Comparison of ENCODE assay signal across 9 mouse cellular contexts in the genomic region with DNA sequence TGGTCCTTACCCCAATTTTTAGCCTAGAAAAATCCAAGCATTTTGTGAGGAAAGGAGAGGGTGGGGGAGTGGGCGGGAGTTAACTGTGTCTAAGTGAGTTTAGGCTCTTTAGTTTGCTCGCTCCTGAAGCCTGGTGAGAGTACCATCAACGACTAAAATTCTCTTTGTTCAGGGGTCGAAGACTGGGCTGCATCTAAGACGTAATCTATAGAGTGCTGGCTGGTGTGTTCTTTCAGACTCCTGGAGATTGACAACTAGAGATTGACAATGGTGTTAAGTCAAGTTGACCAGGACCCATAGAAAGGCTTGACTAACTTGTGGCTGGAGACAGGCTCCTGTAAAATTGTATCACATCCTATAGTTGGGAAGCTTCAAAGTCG. TPM values are rescaled to one million over a fixed set of nuclear protein-coding genes. Genes with fewer than 3 reads are reported as not detected.
DNase-seq lines count a peak whose midpoint lies in the region; ATAC-seq and TF ChIP-seq lines count a peak whose summit lies in the region.
"Had no signal": no experiment of that assay in that cellular context is flagged by ENCODE, and none has a peak within 500 bp of the region (broad histone marks: within the 10 kb centered on the region; RNA-seq: fewer than 3 reads in every experiment).

No protein-coding gene starts in this region.

- H3K27me3 ChIP-seq in heart, embryonic 10.5 days (ENCODE audit: insufficient read depth, poor library complexity, severe bottlenecking), result no peaks in the 10 kb centered on the region
- H3K27me3 ChIP-seq in ES-Bruce4 (ENCODE audit: control insufficient read depth, insufficient read depth, low read length, poor library complexity, severe bottlenecking), result no peaks in the 10 kb centered on the region
- no peaks in the 10 kb centered on the region for H3K27me3 ChIP-seq in forebrain, postnatal 0 days (ENCODE audit: insufficient read depth, low read length)
- no peaks in the 10 kb centered on the region; the same call in 1 of the 2 replicates for H3K27me3 ChIP-seq in liver, embryonic 16.5 days (ENCODE audit: control insufficient read depth, insufficient read depth, low read depth, low read length)

- peak overlapping the region; percentile 87 for H3K27ac ChIP-seq in heart, embryonic 10.5 days
- H3K27ac ChIP-seq in ES-Bruce4 (ENCODE audit: insufficient read depth, low read length), result no peak overlapping the region
- no peak overlapping the region for H3K27ac ChIP-seq in forebrain, postnatal 0 days (ENCODE audit: low read depth, low read length)
- no peak overlapping the region for H3K27ac ChIP-seq in liver, embryonic 16.5 days (ENCODE audit: low read length)

- H3K4me3 ChIP-seq in heart, embryonic 10.5 days, result peak overlapping the region; percentile 76
- peak overlapping the region; percentile 48; the same call in 1 of the 2 replicates for H3K4me3 ChIP-seq in ES-Bruce4 (ENCODE audit: low read depth, low read length)
- peak overlapping the region; percentile 51 for H3K4me3 ChIP-seq in forebrain, postnatal 0 days (ENCODE audit: low read depth, low read length)
- peak overlapping the region; percentile 81 for H3K4me3 ChIP-seq in liver, embryonic 16.5 days (ENCODE audit: low read depth, low read length)

- H3K4me1 ChIP-seq in heart, embryonic 10.5 days, result peaks cover 5% of the 10 kb centered on the region
- H3K4me1 ChIP-seq in ES-Bruce4 (ENCODE audit: control insufficient read depth, insufficient read depth, low read length), result no peaks in the 10 kb centered on the region
- no peaks in the 10 kb centered on the region for H3K4me1 ChIP-seq in forebrain, postnatal 0 days (ENCODE audit: insufficient read depth)
- peaks cover 5% of the 10 kb centered on the region for H3K4me1 ChIP-seq in liver, embryonic 16.5 days (ENCODE audit: control insufficient read depth, low read depth, low read length)

- TF ChIP-seq POLR2A in ES-Bruce4 (IDR thresholded peaks at IDR 0.05; ENCODE audit: insufficient read depth, low read length), result no peak

- TF ChIP-seq EP300 in ES-Bruce4 (IDR thresholded peaks at IDR 0.05; ENCODE audit: insufficient read depth, low read depth, low read length), result no peak

- no peak overlapping the region for H3K9ac ChIP-seq in ES-Bruce4 (ENCODE audit: low read depth, poor library complexity, severe bottlenecking)
- H3K9ac ChIP-seq in forebrain, postnatal 0 days, result 0 out of 2 replicates have a peak overlapping the region, but pooled peaks have one; percentile 77
- H3K9ac ChIP-seq in liver, embryonic 16.5 days (ENCODE audit: low read depth, low read length), result peak overlapping the region; percentile 79

- peak overlapping the region; percentile 49 for H3K4me2 ChIP-seq in forebrain, postnatal 0 days (ENCODE audit: low read depth)
- H3K4me2 ChIP-seq in liver, embryonic 16.5 days (ENCODE audit: low read depth, low read length), result peak overlapping the region; percentile 64

- no peaks in the 10 kb centered on the region for H3K9me3 ChIP-seq in heart, embryonic 10.5 days
- H3K9me3 ChIP-seq in ES-Bruce4 (replicated peaks; ENCODE audit: control insufficient read depth, insufficient read depth, low read length, poor library complexity, severe bottlenecking), result no peaks in the 10 kb centered on the region
- H3K9me3 ChIP-seq in forebrain, postnatal 0 days (ENCODE audit: low read length), result no peaks in the 10 kb centered on the region
- H3K9me3 ChIP-seq in liver, embryonic 16.5 days (replicated peaks; ENCODE audit: control insufficient read depth, low read length), result no peaks in the 10 kb centered on the region

- WGBS in heart, embryonic 10.5 days, result 45% methylated on average over 6 of the region's 6 CpGs
- WGBS in forebrain, postnatal 0 days, result 39% methylated on average over 6 of the region's 6 CpGs
- WGBS in liver, embryonic 16.5 days (ENCODE audit: insufficient replicate concordance), result 44% methylated on average over 6 of the region's 6 CpGs

- DNase-seq in heart, embryonic 10.5 days (ENCODE audit: low spot score), result no peak
- DNase-seq in heart, postnatal 4 days, result no peak
- DNase-seq in forebrain, postnatal 0 days, result no peak
- DNase-seq in MN1 (ENCODE audit: low spot score), result no peak
- DNase-seq in thymus, postnatal 25 days, result no peak
- no peak for DNase-seq in gastrocnemius, postnatal 10 days

- peaks cover 26% of the 10 kb centered on the region for H3K36me3 ChIP-seq in heart, embryonic 10.5 days
- peaks cover 7% of the 10 kb centered on the region for H3K36me3 ChIP-seq in ES-Bruce4 (ENCODE audit: control insufficient read depth, insufficient read depth, low read length, poor library complexity, severe bottlenecking)
- peaks cover 24% of the 10 kb centered on the region for H3K36me3 ChIP-seq in forebrain, postnatal 0 days (ENCODE audit: insufficient read depth)
- peaks cover 3% of the 10 kb centered on the region; the same call in 1 of the 2 replicates for H3K36me3 ChIP-seq in liver, embryonic 16.5 days (ENCODE audit: control insufficient read depth, insufficient read depth)

- TF ChIP-seq CTCF in ES-Bruce4 (IDR thresholded peaks at IDR 0.05; ENCODE audit: low read depth, low read length), result no peak
- no peak for TF ChIP-seq CTCF in forebrain, postnatal 0 days (IDR thresholded peaks at IDR 0.05; ENCODE audit: low read depth)

- peak; percentile 14; the same call in 1 of the 2 replicates for ATAC-seq in forebrain, postnatal 0 days
- no peak for ATAC-seq in liver, embryonic 16.5 days (ENCODE audit: low read depth)

RNA-seq across cellular contexts. Expression of a gene that starts 0.4 kb away (rescaled TPM):
- polyA plus RNA-seq in heart, embryonic 10.5 days (2016; fragmentation: Nextera tagmentation; extraction: Ambion mirVana), result 46.8 and 63.3 TPM in 2 replicates
- 10 to 100 TPM; 34.9 to 36.4 TPM for total RNA-seq in heart, postnatal 4 days (2021)
- 155 and 156 TPM in 2 replicates for polyA plus RNA-seq in ES-Bruce4 (2011; ENCODE audit: insufficient read depth, insufficient read length, low read depth, missing spikeins)
- total RNA-seq in forebrain, postnatal 0 days (2014; rRNA removed), result 38.6 and 47.7 TPM in 2 replicates
- 59.2 and 83.1 TPM in 2 replicates for polyA plus RNA-seq in forebrain, postnatal 0 days (2015; fragmentation: Nextera tagmentation; extraction: Ambion mirVana)
- polyA plus RNA-seq in liver, embryonic 16.5 days (2015; fragmentation: Nextera tagmentation; extraction: Ambion mirVana), result 18.5 and 23.3 TPM in 2 replicates
- 10 to 100 TPM; 27.1 to 29.3 TPM for total RNA-seq in gastrocnemius, postnatal 10 days (2021)

RNA-seq across cellular contexts. Expression of a gene that starts 15.9 kb away (rescaled TPM):
- 0.20 and 0.51 TPM in 2 replicates for polyA plus RNA-seq in heart, embryonic 10.5 days (2016; fragmentation: Nextera tagmentation; extraction: Ambion mirVana)
- not detected for total RNA-seq in heart, postnatal 4 days (2021)
- not detected in 2 replicates for polyA plus RNA-seq in ES-Bruce4 (2011; ENCODE audit: insufficient read depth, insufficient read length, low read depth, missing spikeins)
- total RNA-seq in forebrain, postnatal 0 days (2014; rRNA removed), result not detected in 2 replicates
- 0.15 TPM in 1 of 2 replicates, not detected in the other for polyA plus RNA-seq in forebrain, postnatal 0 days (2015; fragmentation: Nextera tagmentation; extraction: Ambion mirVana)
- polyA plus RNA-seq in liver, embryonic 16.5 days (2015; fragmentation: Nextera tagmentation; extraction: Ambion mirVana), result not detected in 2 replicates
- total RNA-seq in gastrocnemius, postnatal 10 days (2021), result not detected
- total RNA-seq: hematopoietic stem cell, adult 5-6 weeks had no signal
